In the genomic region with DNA sequence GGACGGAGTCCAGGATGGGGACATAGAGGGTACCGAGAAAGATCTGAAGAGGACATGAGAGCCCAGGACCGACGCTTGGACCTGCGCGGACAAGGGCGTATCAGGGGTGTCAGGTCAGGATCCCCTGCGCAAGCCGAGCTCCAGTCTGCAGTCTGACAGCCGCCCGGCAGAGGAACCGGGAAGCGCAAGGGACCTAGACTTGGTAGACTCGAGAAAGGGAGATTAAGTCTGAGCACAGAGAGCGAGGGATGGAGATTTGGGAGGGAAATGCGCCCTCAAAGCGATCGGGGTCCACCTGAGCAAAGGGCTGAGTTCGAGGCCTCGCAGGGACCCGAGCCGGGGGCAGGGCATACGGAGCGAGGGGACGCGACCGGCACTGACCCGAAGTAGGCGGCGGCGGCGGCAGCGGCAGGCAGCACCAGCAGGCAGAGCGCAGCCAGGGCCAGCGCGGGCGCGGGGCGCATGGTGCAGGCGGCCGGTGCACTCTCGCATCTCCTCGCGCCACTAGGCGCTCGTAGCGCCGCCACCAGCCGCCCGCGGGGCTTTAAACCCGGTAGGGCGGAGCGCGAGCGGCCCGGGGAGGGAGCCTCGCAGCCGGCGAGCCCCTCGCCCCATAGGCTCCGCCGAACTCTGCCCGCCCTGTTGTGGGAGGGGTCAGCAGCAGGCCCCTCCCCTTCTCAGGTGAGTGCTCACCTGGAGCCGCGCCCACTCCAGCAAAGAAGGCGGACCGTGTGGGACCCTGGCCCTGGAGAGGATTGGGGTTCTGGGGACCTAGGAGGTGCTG, we compare ENCODE assay signal across 8 mouse cellular contexts. TPM values are rescaled to one million over a fixed set of nuclear protein-coding genes. Genes with fewer than 3 reads are reported as not detected.
DNase-seq lines count a peak whose midpoint lies in the region; ATAC-seq and TF ChIP-seq lines count a peak whose summit lies in the region.

A gene (minus strand): TSS at position 516 of the 784 bp plus-strand sequence.

- H3K27ac ChIP-seq in forebrain, embryonic 14.5 days (ENCODE audit: low read depth, low read length), result no peak within 1 kb of the TSS
- no peak within 1 kb of the TSS for H3K27ac ChIP-seq in kidney, embryonic 15.5 days
- H3K27ac ChIP-seq in thymus, adult 2 months (ENCODE audit: control insufficient read depth, insufficient read depth, low read length), result no peak within 1 kb of the TSS

- WGBS in forebrain, embryonic 14.5 days, result 2% methylated on average over 43 of the region's 68 CpGs
- under 1% methylated on average over 68 of the region's 68 CpGs for WGBS in kidney, embryonic 15.5 days
- WGBS in thymus, adult 2 months, result 3% methylated on average over 65 of the region's 68 CpGs

- H3K9ac ChIP-seq in forebrain, embryonic 14.5 days (ENCODE audit: low read length), result peak within 1 kb of the TSS; percentile 54
- H3K9ac ChIP-seq in kidney, embryonic 15.5 days, result peak within 1 kb of the TSS; percentile 54

- TF ChIP-seq POLR2A in thymus, adult 2 months (IDR thresholded peaks at IDR 0.05; ENCODE audit: control insufficient read depth, extremely low read depth, insufficient read depth, low read length, poor library complexity), result no peak

- no peak for ATAC-seq in cerebellum, adult (ENCODE audit: insufficient number of reproducible peaks, low FRiP score, low TSS enrichment)
- ATAC-seq in forebrain, embryonic 14.5 days, result 0 out of 2 replicates have a peak, but pooled peaks have one; percentile 29
- ATAC-seq in kidney, embryonic 15.5 days (replicated peaks; ENCODE audit: low FRiP score), result peak; percentile 85

- H3K9me3 ChIP-seq in forebrain, embryonic 14.5 days (replicated peaks; ENCODE audit: control insufficient read depth, low read length), result no peaks in the 10 kb centered on the region
- no peaks in the 10 kb centered on the region for H3K9me3 ChIP-seq in kidney, embryonic 15.5 days (replicated peaks)

- no peaks in the 10 kb centered on the region for H3K36me3 ChIP-seq in forebrain, embryonic 14.5 days (ENCODE audit: control insufficient read depth, insufficient read depth, low read length)
- H3K36me3 ChIP-seq in kidney, embryonic 15.5 days, result no peaks in the 10 kb centered on the region
- no peaks in the 10 kb centered on the region for H3K36me3 ChIP-seq in thymus, adult 2 months (ENCODE audit: control insufficient read depth, insufficient read depth, low read length)

- peak within 1 kb of the TSS; percentile 63 for H3K4me2 ChIP-seq in forebrain, embryonic 14.5 days (ENCODE audit: low read length)
- peak within 1 kb of the TSS; percentile 85 for H3K4me2 ChIP-seq in kidney, embryonic 15.5 days

- peaks cover 51% of the 10 kb centered on the region for H3K27me3 ChIP-seq in forebrain, embryonic 14.5 days (replicated peaks; ENCODE audit: control insufficient read depth, insufficient read depth, low read length)
- peaks cover 99% of the 10 kb centered on the region for H3K27me3 ChIP-seq in kidney, embryonic 15.5 days
- H3K27me3 ChIP-seq in thymus, adult 2 months (ENCODE audit: control insufficient read depth, insufficient read depth, low read length), result peaks cover 11% of the 10 kb centered on the region; the same call in 1 of the 2 replicates

- DNase-seq in cerebellum, adult 18-20 months, result peak; percentile 11 to 34
- peak; percentile 53 for DNase-seq in Muller cell, postnatal 12 days (ENCODE audit: inconsistent ontology term)
- peak; percentile 29 for DNase-seq in forebrain, embryonic 14.5 days (ENCODE audit: low spot score)
- DNase-seq in lung, postnatal 14 days, result peak; percentile 22
- no peak for DNase-seq in frontal cortex, postnatal 10 days (ENCODE audit: low spot score in 2 of 2)
- no peak for DNase-seq in thymus, adult 2 months

- no peak for TF ChIP-seq CTCF in thymus, adult 2 months (IDR thresholded peaks at IDR 0.05; ENCODE audit: borderline replicate concordance, control insufficient read depth, extremely low read depth, insufficient read depth, low read length, poor library complexity)

- peak within 1 kb of the TSS; percentile 37 for H3K4me3 ChIP-seq in forebrain, embryonic 14.5 days (ENCODE audit: low read depth, low read length)
- H3K4me3 ChIP-seq in kidney, embryonic 15.5 days (replicated peaks), result peak within 1 kb of the TSS; percentile 54
- no peak within 1 kb of the TSS for H3K4me3 ChIP-seq in thymus, adult 2 months (ENCODE audit: control insufficient read depth, insufficient read depth, low read length)

- H3K4me1 ChIP-seq in forebrain, embryonic 14.5 days (ENCODE audit: control insufficient read depth, insufficient read depth, low read length), result no peaks in the 10 kb centered on the region
- peaks cover 23% of the 10 kb centered on the region for H3K4me1 ChIP-seq in kidney, embryonic 15.5 days
- no peaks in the 10 kb centered on the region for H3K4me1 ChIP-seq in thymus, adult 2 months (replicated peaks; ENCODE audit: control insufficient read depth, insufficient read depth, low read length)

RNA-seq across cellular contexts. Expression of the gene that starts here (rescaled TPM):
- polyA plus RNA-seq in forebrain, embryonic 14.5 days (2014; fragmentation: Nextera tagmentation; extraction: Ambion mirVana), result 0.10 and 0.26 TPM in 2 replicates
- polyA plus RNA-seq in kidney, embryonic 15.5 days (2015; fragmentation: Nextera tagmentation; extraction: Ambion mirVana), result 7.2 and 7.7 TPM in 2 replicates
- 0.13 and 0.15 TPM in 2 replicates for polyA plus RNA-seq in thymus, adult 2 months (2012; rRNA removed)

Comparison
In these comparisons a context has a peak if more than half of its experiments do, and no peak if none do; other contexts are left out.
1. Peak in DNase-seq, ATAC-seq, H3K4me3 ChIP-seq, H3K9ac ChIP-seq and H3K4me2 ChIP-seq in forebrain, embryonic 14.5 days; RNA of the gene not detected or under 1 TPM.
2. DNase-seq: peak in cerebellum, adult 18-20 months (2 of 2), Muller cell, postnatal 12 days (single experiment) and lung, postnatal 14 days (single experiment); none in frontal cortex, postnatal 10 days (0 of 2) and thymus, adult 2 months (single experiment).